Mouse (Mus musculus): ENCODE measurements around the gene Zfp217. TPM values are rescaled to one million over a fixed set of nuclear protein-coding genes. Genes with fewer than 3 reads are reported as not detected.
A peak's percentile ranks its signal among the peaks of the same experiment; 100 is the strongest.

Gene Zfp217
- total and polyA plus RNA-seq, 3 experiments = 5.3 to 12.1 (median 10.0) TPM

DNA sequence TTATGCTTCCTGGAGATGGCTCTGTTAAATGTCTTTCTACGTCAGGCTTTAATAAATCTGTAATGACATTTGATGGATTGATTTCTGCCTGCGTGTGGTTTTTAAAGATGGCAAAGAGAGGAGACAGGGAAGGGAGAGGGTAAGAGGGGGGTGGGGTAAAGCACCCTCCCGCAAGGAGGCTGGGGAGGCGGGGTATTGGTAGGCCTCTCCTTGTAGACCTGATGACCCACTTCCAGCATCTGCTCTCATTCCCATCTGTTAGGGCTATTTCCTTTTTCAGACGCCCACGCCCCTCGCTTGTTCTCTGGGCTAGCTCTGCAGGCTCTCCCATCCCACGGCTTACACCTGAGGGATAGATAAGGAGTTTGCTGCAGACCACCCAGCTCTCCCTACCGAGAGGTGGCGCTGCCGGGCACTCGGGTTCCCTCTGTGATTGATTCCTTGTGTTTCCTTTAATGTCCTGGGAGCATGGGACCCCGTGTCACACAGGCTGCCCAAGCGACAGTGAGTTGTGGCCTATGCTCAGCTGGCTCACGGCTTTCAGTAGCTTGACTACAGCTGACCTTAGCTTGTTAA lies 69.4 kb downstream of the Zfp217 start:
- in situ Hi-C loops (cut with MboI; ENCODE audit: low pct_ligation_motif_present, low pct_unique_long_range_greater_than_20kb, low sequenced_read_pairs) (loop anchor here (25.0 kb wide), 1 partner anchor 1116 kb away; the partner anchor contains the start of gene Zfp64), dilution Hi-C loops (cut with MboI; ENCODE audit: extremely low pct_ligation_motif_present, extremely low pct_unique_long_range_greater_than_20kb, low sequenced_read_pairs) (no loop called here)
- Histone ChIP-seq H3K9ac (ENCODE audit: insufficient read depth, low read depth) (no peak overlapping the region), H3K27me3 (replicated peaks) (peaks cover 17% of the 10 kb centered on the region), H3K4me1 (ENCODE audit: control insufficient read depth in 1 of 2, insufficient read depth in 2 of 2) (peaks cover 0 to 2% of the 10 kb centered on the region in 2 experiments; a peak in 1 of 4 replicates), H3K4me3 (replicated peaks in 1 of 3; ENCODE audit: low read depth in 2 of 3, low read length in 2 of 3, poor library complexity in 1 of 3) (no peak overlapping the region), H3K27ac (ENCODE audit: insufficient read depth, low read depth) (no peak overlapping the region), H3K79me2 (replicated peaks; ENCODE audit: control insufficient read depth, extremely low read depth, insufficient read depth, poor library complexity, severe bottlenecking) (no peaks in the 10 kb centered on the region), H3K36me3 (replicated peaks in 1 of 2; ENCODE audit: control insufficient read depth in 1 of 2, insufficient read depth in 1 of 2, low read length in 1 of 2) (no peaks in the 10 kb centered on the region), H3K4me2 (ENCODE audit: insufficient read depth, low read depth, poor library complexity, severe bottlenecking) (no peak overlapping the region), H3K9me3 (replicated peaks; ENCODE audit: low read length) (no peaks in the 10 kb centered on the region)
- peak in 1 of 2 experiments; percentile 32; a peak in 2 of 4 replicates for TF ChIP-seq CTCF (conservative IDR thresholded peaks at IDR 0.05 in 1 of 2, IDR thresholded peaks at IDR 0.05 in 1 of 2; ENCODE audit: low read depth in 2 of 2, low read length in 2 of 2)
- no peak for TF ChIP-seq NRF1 (IDR thresholded peaks at IDR 0.05; ENCODE audit: low read depth, low read length)
- no peak for DNase-seq (ENCODE audit: extremely low read depth)

GRCm38 (mm10) chr2:170078041-170078440 lies 69.9 kb downstream of the Zfp217 start:
- Histone ChIP-seq H3K4me3 (replicated peaks in 1 of 3; ENCODE audit: low read depth in 2 of 3, low read length in 2 of 3, poor library complexity in 1 of 3) (no peak overlapping the region), H3K9me3 (replicated peaks; ENCODE audit: low read length) (no peaks in the 10 kb centered on the region), H3K27me3 (replicated peaks) (peaks cover 17% of the 10 kb centered on the region), H3K36me3 (replicated peaks in 1 of 2; ENCODE audit: control insufficient read depth in 1 of 2, insufficient read depth in 1 of 2, low read length in 1 of 2) (no peaks in the 10 kb centered on the region), H3K79me2 (replicated peaks; ENCODE audit: control insufficient read depth, extremely low read depth, insufficient read depth, poor library complexity, severe bottlenecking) (no peaks in the 10 kb centered on the region), H3K27ac (ENCODE audit: insufficient read depth, low read depth) (no peak overlapping the region), H3K4me2 (ENCODE audit: insufficient read depth, low read depth, poor library complexity, severe bottlenecking) (no peak overlapping the region), H3K4me1 (ENCODE audit: control insufficient read depth in 1 of 2, insufficient read depth in 2 of 2) (peaks cover 0 to 2% of the 10 kb centered on the region in 2 experiments; a peak in 1 of 4 replicates), H3K9ac (ENCODE audit: insufficient read depth, low read depth) (no peak overlapping the region)
- no peak for DNase-seq (ENCODE audit: extremely low read depth)
- in situ Hi-C loops (cut with MboI; ENCODE audit: low pct_ligation_motif_present, low pct_unique_long_range_greater_than_20kb, low sequenced_read_pairs) = loop anchor here (25.0 kb wide), 1 partner anchor 1116 kb away; the partner anchor contains the start of gene Zfp64
- dilution Hi-C loops (cut with MboI; ENCODE audit: extremely low pct_ligation_motif_present, extremely low pct_unique_long_range_greater_than_20kb, low sequenced_read_pairs) = no loop called here
- TF ChIP-seq ZC3H11A (IDR thresholded peaks at IDR 0.05; ENCODE audit: low read depth, low read length) = no peak
- TF ChIP-seq IRF4 (IDR thresholded peaks at IDR 0.05; ENCODE audit: low read depth, low read length) = no peak
- no peak for TF ChIP-seq HCFC1 (IDR thresholded peaks at IDR 0.05; ENCODE audit: low read depth, low read length)
- no peak for TF ChIP-seq TBP (conservative IDR thresholded peaks at IDR 0.05; ENCODE audit: low read depth, low read length)
- no peak for TF ChIP-seq MEF2A (IDR thresholded peaks at IDR 0.05; ENCODE audit: borderline replicate concordance, low read depth, low read length)
- TF ChIP-seq KAT2A (IDR thresholded peaks at IDR 0.05; ENCODE audit: insufficient replicate concordance, low read length) = no peak
- TF ChIP-seq CHD2 (IDR thresholded peaks at IDR 0.05; ENCODE audit: low read length) = no peak
- TF ChIP-seq PAX5 (IDR thresholded peaks at IDR 0.05; ENCODE audit: low read length) = no peak
- TF ChIP-seq USF1 (IDR thresholded peaks at IDR 0.05; ENCODE audit: low read depth, low read length) = no peak
- TF ChIP-seq ZKSCAN1 (IDR thresholded peaks at IDR 0.05; ENCODE audit: borderline replicate concordance, low read depth, low read length) = no peak
- TF ChIP-seq JUN (IDR thresholded peaks at IDR 0.05; ENCODE audit: insufficient read depth, low read depth, low read length) = no peak
- TF ChIP-seq MYC (IDR thresholded peaks at IDR 0.05; ENCODE audit: low read depth, low read length) = no peak
- no peak for TF ChIP-seq POLR2A (IDR thresholded peaks at IDR 0.05; ENCODE audit: low read depth, low read length)
- TF ChIP-seq BHLHE40 (IDR thresholded peaks at IDR 0.05; ENCODE audit: low read depth, low read length) = no peak
- TF ChIP-seq NELFE (IDR thresholded peaks at IDR 0.05; ENCODE audit: low read depth, low read length) = no peak
- TF ChIP-seq EP300 (IDR thresholded peaks at IDR 0.05; ENCODE audit: low read length) = no peak

Measured in CH12.LX (cell line).